Mouse (Mus musculus) megakaryocyte-erythroid progenitor cell, adult 5 weeks (primary cell): ENCODE results near the gene Sgpp2. TPM values are rescaled to one million over a fixed set of nuclear protein-coding genes. Genes with fewer than 3 reads are reported as not detected.

ENCODE experiments used
- polyA plus RNA-seq: library from polyadenylated mRNA; stranded (reverse); fragments of >175 nt; gene quantifications from 2 replicates; pipeline ENCODE4 v1.2.3, GENCODE M21; 2012

Sgpp2 gene
- not detected in 2 replicates for polyA plus RNA-seq

DNA sequence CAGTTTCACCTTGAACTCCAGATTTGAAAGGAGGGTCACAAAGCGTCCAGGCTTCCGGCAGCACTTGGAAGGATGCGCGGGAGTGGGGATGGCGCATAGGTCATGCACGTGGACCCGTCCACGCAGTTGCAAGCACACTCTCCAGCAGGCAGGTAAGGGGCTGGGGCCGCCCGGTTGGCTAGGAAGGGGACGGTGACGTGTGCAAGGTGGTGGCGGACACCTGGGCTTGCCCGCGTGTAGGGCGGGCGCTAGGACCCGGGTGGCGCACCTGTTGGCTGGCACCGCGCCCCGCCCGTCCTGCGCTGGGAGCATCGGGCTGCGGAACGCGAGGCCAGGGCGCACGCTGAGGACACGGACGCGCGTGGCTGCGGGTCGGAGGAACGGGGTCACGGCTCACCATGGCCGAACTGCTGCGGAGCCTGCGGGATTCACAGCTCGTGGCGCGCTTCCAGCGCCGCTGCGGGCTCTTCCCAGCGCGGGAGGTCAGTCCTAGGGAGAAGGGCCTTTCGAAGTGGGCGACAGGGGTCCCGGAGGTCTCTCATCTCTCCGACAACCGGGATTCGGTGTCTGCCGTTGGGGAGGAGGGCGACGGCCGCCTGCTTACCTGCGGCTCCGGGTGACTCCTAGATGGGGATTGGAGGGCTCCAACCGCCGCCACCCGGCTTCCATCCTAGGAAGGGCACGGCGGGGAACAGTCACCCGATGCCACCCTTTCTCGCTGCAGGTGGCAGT is at the start of gene Sgpp2:
Gene Sgpp2, plus strand, starts transcription at position 325 of the 732 bp plus-strand sequence.

Other genes starting within 250 kb of the Sgpp2 start
- gene Pax3, start 113.2 kb upstream of the Sgpp2 start, polyA plus RNA-seq = 0.02 TPM in 1 of 2 replicates, not detected in the other
- 3.5 and 3.9 TPM in 2 replicates for gene Farsb, start 178.6 kb downstream of the Sgpp2 start, polyA plus RNA-seq
- gene Mogat1, start 200.6 kb downstream of the Sgpp2 start, polyA plus RNA-seq = not detected in 2 replicates
- gene BC035947, start 201.8 kb downstream of the Sgpp2 start, polyA plus RNA-seq = not detected in 2 replicates